In the genomic region with DNA sequence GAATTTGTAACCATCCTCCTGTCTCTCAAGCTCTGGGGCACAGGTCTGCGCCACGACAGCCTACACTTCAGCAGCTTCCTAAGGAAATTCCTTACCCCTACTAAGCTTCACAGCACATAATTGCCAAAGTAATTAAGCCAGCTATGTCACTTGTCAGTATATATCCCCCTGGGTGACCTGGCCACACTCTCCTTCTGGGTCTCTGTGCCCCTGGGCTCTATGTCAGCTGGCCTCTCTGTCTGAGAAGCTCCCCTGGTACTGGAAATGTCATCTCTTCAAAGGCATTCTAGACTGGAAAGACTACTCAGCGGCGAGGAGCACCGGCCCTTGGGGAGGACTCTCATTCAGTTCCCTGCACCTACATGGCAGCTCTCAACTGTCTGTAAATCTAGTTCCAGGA, we compare ENCODE assay signal across 11 mouse cellular contexts. TPM values are rescaled to one million over a fixed set of nuclear protein-coding genes. Genes with fewer than 3 reads are reported as not detected.
A peak's percentile ranks its signal among the peaks of the same experiment; 100 is the strongest.
DNase-seq lines count a peak whose midpoint lies in the region; ATAC-seq and TF ChIP-seq lines count a peak whose summit lies in the region.
"Had no signal": no experiment of that assay in that cellular context is flagged by ENCODE, and none has a peak within 500 bp of the region (broad histone marks: within the 10 kb centered on the region; RNA-seq: fewer than 3 reads in every experiment).

No protein-coding gene starts in this region.

- peaks cover 58% of the 10 kb centered on the region for H3K4me1 ChIP-seq in hindbrain, embryonic 10.5 days (replicated peaks)
- peaks cover 22% of the 10 kb centered on the region for H3K4me1 ChIP-seq in hindbrain, postnatal 0 days (ENCODE audit: insufficient read depth, low read length)
- H3K4me1 ChIP-seq in embryonic facial prominence, embryonic 12.5 days, result peaks cover 36% of the 10 kb centered on the region
- peaks cover 53% of the 10 kb centered on the region for H3K4me1 ChIP-seq in forebrain, embryonic 15.5 days
- H3K4me1 ChIP-seq in liver, postnatal 0 days (ENCODE audit: insufficient read depth), result peaks cover 40% of the 10 kb centered on the region

- H3K36me3 ChIP-seq in hindbrain, embryonic 10.5 days, result peaks cover 24% of the 10 kb centered on the region
- H3K36me3 ChIP-seq in hindbrain, postnatal 0 days (ENCODE audit: insufficient read depth, low read length), result 0 out of 2 replicates have a peak, but pooled peaks cover 8% of the 10 kb centered on the region
- peaks cover 19% of the 10 kb centered on the region for H3K36me3 ChIP-seq in embryonic facial prominence, embryonic 12.5 days
- H3K36me3 ChIP-seq in forebrain, embryonic 15.5 days, result peaks cover 15% of the 10 kb centered on the region; the same call in 1 of the 2 replicates
- H3K36me3 ChIP-seq in liver, postnatal 0 days (replicated peaks; ENCODE audit: insufficient read depth, low read length), result peaks cover 8% of the 10 kb centered on the region

- no peaks in the 10 kb centered on the region for H3K27me3 ChIP-seq in hindbrain, embryonic 10.5 days (ENCODE audit: insufficient read depth, poor library complexity, severe bottlenecking)
- H3K27me3 ChIP-seq in hindbrain, postnatal 0 days (ENCODE audit: insufficient read depth, low read length), result no peaks in the 10 kb centered on the region
- H3K27me3 ChIP-seq in embryonic facial prominence, embryonic 12.5 days, result no peaks in the 10 kb centered on the region
- H3K27me3 ChIP-seq in forebrain, embryonic 15.5 days, result no peaks in the 10 kb centered on the region
- H3K27me3 ChIP-seq in liver, postnatal 0 days (ENCODE audit: insufficient read depth, low read length), result no peaks in the 10 kb centered on the region

- H3K27ac ChIP-seq in hindbrain, embryonic 10.5 days, result peak overlapping the region; percentile 99; the same call in 1 of the 2 replicates
- H3K27ac ChIP-seq in hindbrain, postnatal 0 days, result no peak overlapping the region
- peak overlapping the region; percentile 100; the same call in 1 of the 2 replicates for H3K27ac ChIP-seq in embryonic facial prominence, embryonic 12.5 days
- peak overlapping the region; percentile 95; the same call in 1 of the 2 replicates for H3K27ac ChIP-seq in forebrain, embryonic 15.5 days (replicated peaks)
- no peak overlapping the region for H3K27ac ChIP-seq in liver, postnatal 0 days (ENCODE audit: low read depth)

- no peak for ATAC-seq in hindbrain, postnatal 0 days
- ATAC-seq in embryonic facial prominence, embryonic 12.5 days (ENCODE audit: insufficient number of reproducible peaks, insufficient read depth, low FRiP score, low TSS enrichment), result no peak
- ATAC-seq in forebrain, embryonic 15.5 days (replicated peaks), result no peak
- no peak for ATAC-seq in liver, postnatal 0 days
- ATAC-seq in megakaryocyte progenitor cell, adult 5-6 weeks (replicated peaks; ENCODE audit: poor library complexity), result no peak
- ATAC-seq in megakaryocyte-erythroid progenitor cell, adult 5-6 weeks (replicated peaks; ENCODE audit: low FRiP score, low TSS enrichment, poor library complexity, severe bottlenecking), result no peak

- no peak for DNase-seq in hindbrain, embryonic 10.5 days (ENCODE audit: low spot score)
- DNase-seq in hindbrain, postnatal 0 days (ENCODE audit: low spot score), result no peak
- DNase-seq in liver, postnatal 0 days, result no peak
- no peak for DNase-seq in layer of hippocampus, postnatal 25 days (ENCODE audit: extremely low spot score in 1 of 2, low spot score in 1 of 2)
- DNase-seq: adrenal gland, postnatal 36 days; layer of hippocampus, postnatal 36 days had no signal

- no peaks in the 10 kb centered on the region for H3K9me3 ChIP-seq in hindbrain, embryonic 10.5 days
- no peaks in the 10 kb centered on the region for H3K9me3 ChIP-seq in hindbrain, postnatal 0 days (ENCODE audit: low read length)
- no peaks in the 10 kb centered on the region for H3K9me3 ChIP-seq in embryonic facial prominence, embryonic 12.5 days
- H3K9me3 ChIP-seq in forebrain, embryonic 15.5 days, result no peaks in the 10 kb centered on the region
- H3K9me3 ChIP-seq in liver, postnatal 0 days (ENCODE audit: low read length), result no peaks in the 10 kb centered on the region
- H3K9me3 ChIP-seq: G1E had no signal

- TF ChIP-seq CTCF in hindbrain, postnatal 0 days (IDR thresholded peaks at IDR 0.05; ENCODE audit: low read depth), result no peak
- TF ChIP-seq CTCF in liver, postnatal 0 days (IDR thresholded peaks at IDR 0.05; ENCODE audit: low read depth), result no peak

- peak overlapping the region; percentile 91 for H3K4me3 ChIP-seq in hindbrain, embryonic 10.5 days
- no peak overlapping the region for H3K4me3 ChIP-seq in hindbrain, postnatal 0 days (ENCODE audit: low read length)
- peak overlapping the region; percentile 66 for H3K4me3 ChIP-seq in embryonic facial prominence, embryonic 12.5 days
- H3K4me3 ChIP-seq in forebrain, embryonic 15.5 days, result no peak overlapping the region
- H3K4me3 ChIP-seq in liver, postnatal 0 days (ENCODE audit: low read depth, low read length), result no peak overlapping the region

- TF ChIP-seq EP300 in liver, postnatal 0 days (IDR thresholded peaks at IDR 0.05; ENCODE audit: low read depth), result no peak

- H3K4me2 ChIP-seq in hindbrain, postnatal 0 days (ENCODE audit: low read depth, low read length), result no peak overlapping the region
- H3K4me2 ChIP-seq in embryonic facial prominence, embryonic 12.5 days (replicated peaks), result peak overlapping the region; percentile 85
- peak overlapping the region; percentile 95; the same call in 1 of the 2 replicates for H3K4me2 ChIP-seq in forebrain, embryonic 15.5 days (replicated peaks)
- peak overlapping the region; percentile 85 for H3K4me2 ChIP-seq in liver, postnatal 0 days (ENCODE audit: low read depth, low read length)

- 78% methylated on average over 5 of the region's 5 CpGs for WGBS in hindbrain, embryonic 10.5 days
- WGBS in hindbrain, postnatal 0 days, result 57% methylated on average over 5 of the region's 5 CpGs
- WGBS in embryonic facial prominence, embryonic 12.5 days, result 69% methylated on average over 5 of the region's 5 CpGs
- 83% methylated on average over 5 of the region's 5 CpGs for WGBS in forebrain, embryonic 15.5 days
- 94% methylated on average over 5 of the region's 5 CpGs for WGBS in liver, postnatal 0 days (ENCODE audit: insufficient replicate concordance)

- no peak overlapping the region for H3K9ac ChIP-seq in hindbrain, postnatal 0 days (replicated peaks; ENCODE audit: low read length)
- peak overlapping the region; percentile 92; the same call in 1 of the 2 replicates for H3K9ac ChIP-seq in embryonic facial prominence, embryonic 12.5 days
- H3K9ac ChIP-seq in forebrain, embryonic 15.5 days (replicated peaks), result 0 out of 2 replicates have a peak overlapping the region, but pooled peaks have one; percentile 69
- no peak overlapping the region for H3K9ac ChIP-seq in liver, postnatal 0 days (replicated peaks)

RNA-seq across cellular contexts. Expression of a gene that starts 1.6 kb away (rescaled TPM):
- polyA plus RNA-seq in hindbrain, embryonic 10.5 days (2016; fragmentation: Nextera tagmentation; extraction: Ambion mirVana), result 157 and 245 TPM in 2 replicates
- total RNA-seq in hindbrain, postnatal 0 days (2014; rRNA removed), result 182 and 209 TPM in 2 replicates
- 99.6 and 101 TPM in 2 replicates for polyA plus RNA-seq in hindbrain, postnatal 0 days (2015; fragmentation: Nextera tagmentation; extraction: Ambion mirVana)
- polyA plus RNA-seq in embryonic facial prominence, embryonic 12.5 days (2016; fragmentation: Nextera tagmentation; extraction: Ambion mirVana), result 193 and 204 TPM in 2 replicates
- polyA plus RNA-seq in forebrain, embryonic 15.5 days (2015; fragmentation: Nextera tagmentation; extraction: Ambion mirVana), result 229 and 231 TPM in 2 replicates
- 21.0 and 22.0 TPM in 2 replicates for polyA plus RNA-seq in liver, postnatal 0 days (2015; fragmentation: Nextera tagmentation; extraction: Ambion mirVana)
- 10 to 100 TPM; 54.3 to 58.0 TPM for total RNA-seq in layer of hippocampus, postnatal 25 days (2021)
- 25.8 and 27.8 TPM in 2 replicates for total RNA-seq in megakaryocyte progenitor cell, adult 5-6 weeks (2015)
- total RNA-seq in megakaryocyte progenitor cell, adult 5-6 weeks (2017), result 85.0 and 96.7 TPM in 2 replicates
- 29.1 and 56.6 TPM in 2 replicates for total RNA-seq in megakaryocyte-erythroid progenitor cell, adult 5-6 weeks (2014; fragmentation: Nextera tagmentation)
- 61.5 and 75.1 TPM in 2 replicates for total RNA-seq in megakaryocyte-erythroid progenitor cell, adult 5-6 weeks (2017)

RNA-seq across cellular contexts. Expression of a gene that starts 2.3 kb away (rescaled TPM):
- polyA plus RNA-seq in hindbrain, embryonic 10.5 days (2016; fragmentation: Nextera tagmentation; extraction: Ambion mirVana), result 19.8 and 22.8 TPM in 2 replicates
- 26.7 and 31.0 TPM in 2 replicates for total RNA-seq in hindbrain, postnatal 0 days (2014; rRNA removed)
- polyA plus RNA-seq in hindbrain, postnatal 0 days (2015; fragmentation: Nextera tagmentation; extraction: Ambion mirVana), result 12.0 and 14.8 TPM in 2 replicates
- polyA plus RNA-seq in embryonic facial prominence, embryonic 12.5 days (2016; fragmentation: Nextera tagmentation; extraction: Ambion mirVana), result 17.9 and 21.4 TPM in 2 replicates
- 15.6 and 16.5 TPM in 2 replicates for polyA plus RNA-seq in forebrain, embryonic 15.5 days (2015; fragmentation: Nextera tagmentation; extraction: Ambion mirVana)
- polyA plus RNA-seq in liver, postnatal 0 days (2015; fragmentation: Nextera tagmentation; extraction: Ambion mirVana), result 5.1 and 5.7 TPM in 2 replicates
- total RNA-seq in layer of hippocampus, postnatal 25 days (2021), result 10 to 100 TPM; 24.0 to 26.2 TPM
- 20.7 and 24.4 TPM in 2 replicates for total RNA-seq in megakaryocyte progenitor cell, adult 5-6 weeks (2015)
- total RNA-seq in megakaryocyte progenitor cell, adult 5-6 weeks (2017), result 35.5 and 44.4 TPM in 2 replicates
- 11.2 and 20.1 TPM in 2 replicates for total RNA-seq in megakaryocyte-erythroid progenitor cell, adult 5-6 weeks (2014; fragmentation: Nextera tagmentation)
- 28.8 and 32.8 TPM in 2 replicates for total RNA-seq in megakaryocyte-erythroid progenitor cell, adult 5-6 weeks (2017)

RNA-seq across cellular contexts. Expression of a gene that starts 7.7 kb away (rescaled TPM):
- polyA plus RNA-seq in hindbrain, embryonic 10.5 days (2016; fragmentation: Nextera tagmentation; extraction: Ambion mirVana), result 37.9 and 40.0 TPM in 2 replicates
- 44.9 and 48.5 TPM in 2 replicates for total RNA-seq in hindbrain, postnatal 0 days (2014; rRNA removed)
- polyA plus RNA-seq in hindbrain, postnatal 0 days (2015; fragmentation: Nextera tagmentation; extraction: Ambion mirVana), result 20.5 and 21.1 TPM in 2 replicates
- 54.9 and 55.2 TPM in 2 replicates for polyA plus RNA-seq in embryonic facial prominence, embryonic 12.5 days (2016; fragmentation: Nextera tagmentation; extraction: Ambion mirVana)
- 24.2 and 26.7 TPM in 2 replicates for polyA plus RNA-seq in forebrain, embryonic 15.5 days (2015; fragmentation: Nextera tagmentation; extraction: Ambion mirVana)
- polyA plus RNA-seq in liver, postnatal 0 days (2015; fragmentation: Nextera tagmentation; extraction: Ambion mirVana), result 21.4 and 21.5 TPM in 2 replicates
- 10 to 100 TPM; 25.7 to 28.9 TPM for total RNA-seq in layer of hippocampus, postnatal 25 days (2021)
- total RNA-seq in megakaryocyte progenitor cell, adult 5-6 weeks (2015), result 54.6 and 69.0 TPM in 2 replicates
- total RNA-seq in megakaryocyte progenitor cell, adult 5-6 weeks (2017), result 122 and 130 TPM in 2 replicates
- total RNA-seq in megakaryocyte-erythroid progenitor cell, adult 5-6 weeks (2014; fragmentation: Nextera tagmentation), result 76.2 and 97.3 TPM in 2 replicates
- total RNA-seq in megakaryocyte-erythroid progenitor cell, adult 5-6 weeks (2017), result 88.3 and 127 TPM in 2 replicates

RNA-seq across cellular contexts. Expression of a gene that starts 12.3 kb away (rescaled TPM):
- 40.5 and 46.4 TPM in 2 replicates for polyA plus RNA-seq in hindbrain, embryonic 10.5 days (2016; fragmentation: Nextera tagmentation; extraction: Ambion mirVana)
- total RNA-seq in hindbrain, postnatal 0 days (2014; rRNA removed), result 40.0 and 73.6 TPM in 2 replicates
- 20.8 and 21.1 TPM in 2 replicates for polyA plus RNA-seq in hindbrain, postnatal 0 days (2015; fragmentation: Nextera tagmentation; extraction: Ambion mirVana)
- polyA plus RNA-seq in embryonic facial prominence, embryonic 12.5 days (2016; fragmentation: Nextera tagmentation; extraction: Ambion mirVana), result 51.3 and 54.6 TPM in 2 replicates
- polyA plus RNA-seq in forebrain, embryonic 15.5 days (2015; fragmentation: Nextera tagmentation; extraction: Ambion mirVana), result 6.1 and 7.0 TPM in 2 replicates
- polyA plus RNA-seq in liver, postnatal 0 days (2015; fragmentation: Nextera tagmentation; extraction: Ambion mirVana), result 7.0 and 7.1 TPM in 2 replicates
- 10 to 100 TPM; 83.6 to 93.5 TPM for total RNA-seq in layer of hippocampus, postnatal 25 days (2021)
- 1.9 and 2.4 TPM in 2 replicates for total RNA-seq in megakaryocyte progenitor cell, adult 5-6 weeks (2015)
- total RNA-seq in megakaryocyte progenitor cell, adult 5-6 weeks (2017), result 2.2 and 2.4 TPM in 2 replicates
- total RNA-seq in megakaryocyte-erythroid progenitor cell, adult 5-6 weeks (2014; fragmentation: Nextera tagmentation), result 0.49 TPM in 1 of 2 replicates, not detected in the other
- 0.42 TPM in 1 of 2 replicates, not detected in the other for total RNA-seq in megakaryocyte-erythroid progenitor cell, adult 5-6 weeks (2017)

RNA-seq across cellular contexts. Expression of a gene that starts 14.1 kb away (rescaled TPM):
- 151 and 154 TPM in 2 replicates for polyA plus RNA-seq in hindbrain, embryonic 10.5 days (2016; fragmentation: Nextera tagmentation; extraction: Ambion mirVana)
- total RNA-seq in hindbrain, postnatal 0 days (2014; rRNA removed), result 72.5 and 73.7 TPM in 2 replicates
- polyA plus RNA-seq in hindbrain, postnatal 0 days (2015; fragmentation: Nextera tagmentation; extraction: Ambion mirVana), result 122 and 126 TPM in 2 replicates
- 132 and 139 TPM in 2 replicates for polyA plus RNA-seq in embryonic facial prominence, embryonic 12.5 days (2016; fragmentation: Nextera tagmentation; extraction: Ambion mirVana)
- 121 and 126 TPM in 2 replicates for polyA plus RNA-seq in forebrain, embryonic 15.5 days (2015; fragmentation: Nextera tagmentation; extraction: Ambion mirVana)
- polyA plus RNA-seq in liver, postnatal 0 days (2015; fragmentation: Nextera tagmentation; extraction: Ambion mirVana), result 88.3 and 90.2 TPM in 2 replicates
- total RNA-seq in layer of hippocampus, postnatal 25 days (2021), result 10 to 100 TPM; 67.0 to 67.7 TPM
- total RNA-seq in megakaryocyte progenitor cell, adult 5-6 weeks (2015), result 53.6 and 60.8 TPM in 2 replicates
- 19.5 and 29.2 TPM in 2 replicates for total RNA-seq in megakaryocyte progenitor cell, adult 5-6 weeks (2017)
- total RNA-seq in megakaryocyte-erythroid progenitor cell, adult 5-6 weeks (2014; fragmentation: Nextera tagmentation), result 50.1 and 97.7 TPM in 2 replicates
- total RNA-seq in megakaryocyte-erythroid progenitor cell, adult 5-6 weeks (2017), result 37.2 and 37.5 TPM in 2 replicates

Comparison
In these comparisons a context has a peak if more than half of its experiments do, and no peak if none do; other contexts are left out.
1. H3K27ac ChIP-seq: peak in hindbrain, embryonic 10.5 days (single experiment), embryonic facial prominence, embryonic 12.5 days (single experiment) and forebrain, embryonic 15.5 days (single experiment); none in hindbrain, postnatal 0 days (single experiment) and liver, postnatal 0 days (single experiment).
2. H3K4me3 ChIP-seq: peak in hindbrain, embryonic 10.5 days (single experiment) and embryonic facial prominence, embryonic 12.5 days (single experiment); none in hindbrain, postnatal 0 days (single experiment), forebrain, embryonic 15.5 days (single experiment) and liver, postnatal 0 days (single experiment).
3. H3K9ac ChIP-seq: peak in embryonic facial prominence, embryonic 12.5 days (single experiment) and forebrain, embryonic 15.5 days (single experiment); none in hindbrain, postnatal 0 days (single experiment) and liver, postnatal 0 days (single experiment).